Mouse (Mus musculus): Measurements from ENCODE around the gene Slc10a7.

The Slc10a7 gene

DNA sequence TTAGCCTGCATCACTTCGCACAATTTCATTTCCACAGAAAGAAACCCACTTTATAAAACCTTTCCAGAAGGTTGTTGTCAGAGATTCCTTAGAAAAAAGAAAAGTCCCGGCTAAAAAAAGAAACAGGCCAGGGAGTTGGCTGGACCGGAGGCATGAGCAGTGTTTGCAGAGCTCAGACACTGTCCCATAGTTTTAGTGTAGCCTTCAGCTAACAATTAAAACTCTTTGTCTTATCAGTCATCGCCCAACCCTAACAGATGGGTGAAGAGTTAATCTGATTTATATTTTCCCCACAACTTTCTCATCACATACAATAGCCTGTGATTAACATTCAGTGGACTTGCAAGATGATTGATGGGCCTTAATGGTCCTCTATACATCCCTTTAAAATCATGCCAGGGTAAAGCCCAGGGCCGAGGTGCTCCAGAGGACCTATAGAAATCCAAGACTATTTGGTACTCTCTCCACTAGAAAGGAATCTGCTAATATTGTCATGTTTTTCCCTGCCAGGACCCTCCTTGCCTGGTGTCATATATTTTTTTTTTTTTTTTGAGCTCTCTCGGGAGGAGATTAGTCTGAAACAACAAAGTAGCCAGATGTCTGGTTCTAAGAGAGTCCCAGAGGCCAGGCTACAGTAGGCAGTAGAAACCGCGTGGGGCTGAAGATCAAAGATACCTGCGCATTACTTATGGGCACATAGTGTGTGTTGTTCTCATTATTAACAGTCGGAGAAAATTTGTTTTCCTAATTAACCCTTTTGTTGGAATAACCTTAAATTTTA is 41.0 kb downstream of the Slc10a7 start:
- DNase-seq: no peak

DNA sequence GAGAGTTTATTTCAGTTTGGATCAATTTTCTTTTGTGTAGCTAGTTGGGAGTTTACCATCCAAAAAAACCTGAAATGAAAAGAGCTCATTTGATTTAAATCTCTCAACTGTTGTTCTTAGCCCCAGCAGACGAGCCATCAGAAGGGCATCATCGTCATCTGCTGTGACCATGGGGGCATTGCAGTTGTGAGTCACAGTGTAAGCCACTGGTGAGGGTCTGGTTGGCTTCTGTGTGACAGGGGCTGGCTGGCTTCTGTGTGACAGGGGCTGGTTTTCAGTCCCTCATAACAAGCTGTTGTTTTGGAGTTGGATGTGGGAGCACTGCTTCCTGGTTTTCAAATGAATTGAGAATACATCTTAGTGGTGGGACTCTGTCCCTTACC is 41.6 kb downstream of the Slc10a7 start:
- DNase-seq: no peak

DNA sequence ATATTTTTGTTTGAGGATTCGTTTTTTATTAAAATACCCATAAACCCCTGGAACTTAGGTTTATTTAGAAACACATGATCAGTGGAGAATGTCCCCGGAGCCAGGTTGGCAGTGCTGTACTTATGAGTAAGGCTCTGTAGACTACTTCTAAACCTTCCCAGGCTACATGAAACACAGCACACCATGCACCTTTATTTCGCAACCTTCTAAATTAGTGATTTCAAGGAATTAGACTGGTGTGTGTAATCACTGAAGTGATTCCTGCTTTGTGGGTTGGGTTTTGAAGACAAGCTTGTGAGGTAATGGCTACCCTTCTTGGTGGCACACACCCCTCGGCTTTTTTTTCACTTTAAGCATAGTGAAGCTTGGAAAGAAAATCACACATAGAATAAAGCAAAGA is 46.7 kb downstream of the Slc10a7 start:
- DNase-seq: no peak

DNA sequence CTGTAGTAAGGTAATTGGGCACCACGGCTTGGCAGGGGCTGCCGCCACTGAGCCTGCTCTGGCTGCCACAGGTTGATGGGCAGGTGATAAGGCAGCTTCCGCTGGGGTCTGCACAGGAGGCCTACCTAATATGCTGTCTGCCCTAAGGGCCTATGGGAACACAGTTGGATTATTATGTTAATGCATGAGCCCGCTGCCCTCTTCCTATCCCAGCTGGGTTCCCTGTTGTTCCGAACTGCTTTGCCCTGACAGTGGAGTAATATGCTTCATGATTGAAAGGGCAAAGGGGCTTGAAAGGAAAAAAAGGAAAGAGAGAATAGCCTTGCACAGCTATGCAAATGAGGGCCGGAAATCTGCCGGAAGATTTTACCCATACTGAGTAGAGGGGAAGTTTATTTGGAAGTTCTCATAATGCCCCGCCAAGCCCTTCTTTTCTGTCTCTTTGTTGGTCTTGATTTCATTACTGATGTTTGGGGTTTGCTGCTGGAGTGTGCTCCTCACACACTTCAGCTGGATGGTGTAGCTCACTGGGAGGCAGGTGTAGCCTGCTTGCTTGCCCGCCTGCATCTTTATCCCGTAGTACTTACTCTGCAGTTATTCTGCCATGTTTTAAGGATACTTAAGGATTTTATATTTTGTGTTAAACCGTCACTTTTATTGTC is 47.8 kb downstream of the Slc10a7 start:
- no peak for DNase-seq

- DNase-seq: no peak
These were observed 52.5 kb downstream of the Slc10a7 start for GRCm38 (mm10) chr8:78561620-78562019.

DNA sequence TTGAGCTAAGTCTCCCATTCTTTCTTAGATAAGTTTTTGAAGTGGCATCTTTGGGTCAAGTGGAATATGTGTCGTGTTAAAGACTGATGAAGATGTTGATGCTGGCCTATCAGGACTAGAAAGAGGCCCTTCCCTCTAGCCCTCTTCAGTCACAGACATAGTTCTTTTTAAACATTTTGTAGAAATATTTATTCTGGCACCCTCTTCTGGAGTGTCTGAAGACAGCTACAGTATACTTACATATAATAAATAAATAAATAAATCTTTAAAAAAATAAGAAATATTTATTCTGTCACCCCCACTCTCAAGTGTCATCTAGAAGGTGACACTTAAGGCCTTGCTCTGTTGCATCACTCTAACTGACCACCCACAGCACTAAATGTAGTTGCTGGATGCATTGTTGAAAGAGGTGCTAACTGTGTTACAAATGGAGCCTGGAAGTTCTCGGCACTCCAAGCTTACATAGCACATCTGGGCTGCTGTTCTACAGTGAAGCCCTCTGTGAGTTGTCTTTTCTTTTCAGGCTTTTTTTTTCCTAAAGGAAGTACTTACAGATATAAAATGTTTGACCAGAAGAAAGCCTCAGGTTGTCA is 54.4 kb downstream of the Slc10a7 start:
- no peak for DNase-seq

GRCm38 (mm10) chr8:78564200-78564599 is 55.1 kb downstream of the Slc10a7 start:
- no peak for DNase-seq

DNA sequence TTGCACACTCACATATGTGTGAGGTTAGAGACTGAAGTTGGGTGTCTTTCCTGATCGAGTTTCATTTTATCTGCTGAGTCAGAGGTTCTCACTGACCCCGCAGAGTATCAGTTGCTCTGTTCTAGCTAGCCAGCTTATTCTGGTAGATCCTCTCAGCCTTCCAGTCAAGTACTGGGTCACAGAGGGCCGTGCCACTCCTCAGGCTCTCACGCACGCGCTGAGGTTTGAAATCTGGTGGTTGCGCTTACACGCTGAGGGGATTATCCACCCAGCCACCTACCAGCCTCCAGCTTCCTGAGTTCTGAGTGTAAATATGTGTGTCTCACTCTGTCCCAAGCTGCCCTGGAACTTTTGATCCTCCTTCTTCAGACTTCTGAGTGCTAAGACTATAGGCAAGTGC is 59.0 kb downstream of the Slc10a7 start:
- no peak for DNase-seq

- no peak for DNase-seq
These were observed 62.4 kb downstream of the Slc10a7 start for GRCm38 (mm10) chr8:78571528-78571927.

- DNase-seq: no peak
These were observed 65.1 kb downstream of the Slc10a7 start for GRCm38 (mm10) chr8:78574207-78574606.

GRCm38 (mm10) chr8:78577569-78577968 is 68.4 kb downstream of the Slc10a7 start:
- no peak for DNase-seq

DNA sequence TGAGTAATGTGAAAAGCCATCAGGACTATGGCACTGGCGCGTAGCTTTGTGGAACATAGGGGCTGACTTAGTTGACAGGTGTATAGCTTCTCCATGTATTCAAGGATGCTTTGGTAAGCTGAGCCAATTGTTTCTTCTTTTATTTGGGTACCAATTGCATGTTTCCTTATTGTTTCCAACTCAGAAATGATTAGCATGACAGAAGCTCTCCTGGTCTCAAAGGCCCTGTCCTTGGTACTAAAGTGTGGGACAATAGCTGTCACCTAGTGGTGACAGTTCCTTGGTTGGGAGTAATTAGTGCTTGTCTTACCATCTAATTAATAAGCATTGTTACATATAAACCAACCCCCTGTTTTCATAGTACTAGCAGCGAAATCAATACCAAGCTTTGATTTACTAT is 68.9 kb downstream of the Slc10a7 start:
- no peak for DNase-seq

DNA sequence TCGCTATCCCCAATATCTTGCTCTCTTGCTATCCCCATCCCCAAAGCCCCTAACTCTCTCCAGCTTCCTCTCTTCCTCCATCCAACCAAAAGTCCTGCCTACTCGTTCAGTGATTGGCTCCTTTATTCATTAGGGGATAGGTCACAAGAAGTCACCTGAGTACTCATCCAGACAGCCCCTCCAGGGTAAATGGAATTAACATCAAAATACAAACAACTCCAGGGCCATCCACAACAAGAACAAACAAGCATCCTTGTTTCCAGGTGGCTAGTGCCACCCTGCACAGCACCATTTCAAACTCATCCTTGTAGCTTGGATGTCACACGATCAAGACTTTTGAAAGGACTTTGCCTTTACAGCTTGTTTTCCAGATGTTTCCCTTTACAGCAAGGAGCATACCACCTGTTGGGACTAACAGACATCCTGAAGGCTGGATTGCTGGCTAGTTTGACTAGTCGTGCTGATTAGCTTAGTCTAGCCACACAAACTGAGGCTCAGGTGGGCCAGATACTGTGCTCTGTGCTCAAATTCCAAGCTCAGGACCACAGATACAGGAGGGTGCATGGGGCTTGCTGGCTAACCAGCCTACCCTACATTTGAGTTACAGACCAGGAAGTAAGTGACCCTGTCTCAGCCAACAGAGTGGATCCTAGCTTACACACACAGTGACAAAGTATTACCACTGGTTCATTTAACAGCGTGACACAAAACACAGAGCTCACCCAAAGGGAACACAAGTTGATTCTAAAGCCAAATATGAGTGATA is 75.0 kb downstream of the Slc10a7 start:
- DNase-seq: no peak

- DNase-seq: no peak
These were observed 75.7 kb downstream of the Slc10a7 start for GRCm38 (mm10) chr8:78584863-78585262.

DNA sequence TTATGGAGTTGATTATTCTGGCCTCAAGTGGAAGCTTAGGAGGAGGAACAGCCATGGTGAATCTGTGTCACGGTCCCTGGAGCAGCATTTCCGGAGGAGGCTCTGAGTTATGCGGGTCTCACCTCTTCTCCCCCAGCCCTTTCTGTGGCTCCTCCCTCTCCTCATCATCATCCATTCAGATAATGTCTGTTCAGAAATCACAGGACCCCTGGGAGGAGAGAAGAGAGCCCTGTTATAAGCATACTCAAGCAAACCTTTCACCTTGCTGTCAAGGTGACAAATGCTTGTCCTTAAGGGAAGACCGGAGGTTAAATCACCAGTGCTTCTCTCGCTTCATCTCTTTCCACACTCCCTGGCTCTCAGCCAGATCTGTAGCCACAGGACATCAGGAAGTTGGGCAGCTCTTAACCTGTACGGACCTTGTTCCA is 86.3 kb downstream of the Slc10a7 start:
- no peak for DNase-seq

DNA sequence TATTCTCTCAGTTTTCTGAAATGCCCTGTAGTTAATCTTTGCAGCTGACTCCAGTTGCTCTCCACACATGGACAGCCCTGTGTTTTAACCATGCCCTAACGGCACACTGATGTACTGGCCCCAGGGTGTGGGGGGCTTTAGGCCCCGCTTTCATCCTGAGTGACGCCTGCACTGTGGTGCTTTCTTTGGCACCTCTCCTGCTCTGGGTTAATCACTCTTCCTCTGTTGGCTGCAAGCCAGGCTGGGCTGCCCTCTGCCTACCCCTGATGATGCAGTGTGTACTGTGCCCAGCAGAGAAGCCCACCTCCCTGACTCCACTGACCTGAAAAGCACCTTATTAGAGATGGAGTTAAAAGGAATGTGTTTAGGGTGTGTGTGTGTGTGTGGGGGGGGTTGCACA is 89.1 kb downstream of the Slc10a7 start:
- DNase-seq: no peak

DNA sequence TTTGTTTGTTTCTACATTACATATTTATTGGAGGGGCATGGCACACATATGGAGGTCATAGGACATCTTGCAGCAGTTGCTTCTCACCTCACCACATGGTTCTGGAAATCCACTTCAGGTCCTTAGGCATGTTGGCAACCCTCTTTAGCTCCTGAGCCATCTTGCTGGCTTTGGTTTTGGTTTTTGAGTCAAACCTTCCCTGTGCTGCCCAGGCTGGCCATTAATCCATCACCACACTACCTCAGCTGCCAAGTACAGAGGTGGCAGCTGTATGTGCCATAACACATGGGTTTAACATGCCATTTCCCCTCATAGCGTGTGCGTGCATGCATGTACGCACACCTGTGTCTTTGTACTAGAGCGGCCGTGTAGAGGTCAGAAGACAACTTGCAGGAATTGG is 93.9 kb downstream of the Slc10a7 start:
- no peak for DNase-seq

DNA sequence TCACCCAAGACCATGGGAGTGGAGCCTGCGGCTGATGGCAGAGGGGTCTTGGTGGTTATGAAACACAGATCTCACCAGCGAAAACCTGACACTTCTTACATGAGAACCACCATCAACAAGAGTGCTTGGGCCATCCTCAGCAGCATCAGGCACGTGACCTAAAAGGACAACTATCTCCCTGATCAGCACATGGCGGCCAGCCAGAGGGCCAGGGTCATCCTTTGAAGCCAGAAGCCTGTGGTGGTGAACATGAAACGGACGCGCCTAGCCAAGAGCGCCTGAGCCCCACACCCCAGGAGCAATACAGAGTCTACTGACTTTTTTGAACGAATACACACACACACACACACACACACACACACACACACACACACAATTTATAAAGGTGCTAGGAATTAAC is 95.3 kb downstream of the Slc10a7 start:
- DNase-seq: no peak

DNA sequence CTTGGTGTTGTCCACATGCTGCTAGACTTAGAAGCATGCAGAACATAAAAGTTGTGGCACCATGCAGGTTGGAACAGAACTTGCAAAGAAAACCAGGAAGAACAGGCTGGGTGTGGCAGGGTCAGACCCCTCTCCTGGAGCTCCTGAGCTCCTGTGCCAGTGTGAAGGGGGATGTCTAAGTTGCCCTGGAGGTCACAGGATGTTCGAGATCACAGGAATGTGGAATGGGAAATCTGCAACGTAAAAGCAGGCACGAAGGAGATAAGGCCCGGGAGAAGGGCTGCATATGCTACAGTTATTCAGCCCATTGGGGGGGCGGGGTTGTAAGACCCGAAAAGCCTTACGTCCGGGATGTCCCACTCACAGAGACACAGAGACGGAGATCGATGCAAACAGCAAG is 100.2 kb downstream of the Slc10a7 start:
- no peak for DNase-seq

DNA sequence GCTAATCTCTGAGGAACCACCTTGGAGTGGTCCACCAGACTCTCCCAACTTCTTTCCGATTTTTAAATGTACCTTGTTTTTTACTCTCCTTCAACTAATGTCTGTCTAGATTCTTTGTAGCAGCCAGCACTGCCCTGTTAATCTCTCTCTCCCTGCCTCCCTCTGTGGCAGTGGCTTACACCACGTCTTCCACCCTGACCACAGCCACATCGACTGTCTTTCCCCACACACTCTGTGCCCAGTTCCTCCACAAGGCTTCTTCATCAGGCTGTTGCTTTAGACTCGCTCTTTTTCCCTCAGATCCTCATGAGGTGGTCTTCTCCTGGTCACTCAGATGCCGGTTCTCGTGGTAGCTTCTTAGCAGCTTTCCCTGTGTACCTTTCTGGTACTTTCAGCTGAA is 101.9 kb downstream of the Slc10a7 start:
- no peak for DNase-seq

DNA sequence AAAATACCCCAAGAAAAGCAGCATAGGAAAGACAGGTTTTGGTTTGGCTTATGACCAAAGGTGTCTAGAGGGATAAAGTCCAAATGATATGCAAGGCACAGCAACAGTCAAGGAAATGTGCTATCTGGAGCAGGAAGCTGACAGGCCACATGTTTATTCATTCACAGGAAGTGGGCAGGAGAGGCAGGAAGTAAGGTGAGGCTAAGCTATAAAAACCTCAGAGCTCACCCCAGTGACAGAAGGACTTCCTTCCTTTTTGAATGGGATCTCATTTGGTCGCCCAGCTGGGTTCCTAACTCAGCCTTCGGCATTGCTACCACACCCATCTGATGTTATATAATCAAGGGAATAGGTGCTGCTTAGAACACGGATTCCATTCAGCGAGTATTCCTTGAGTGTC is 113.2 kb downstream of the Slc10a7 start:
- DNase-seq: peak; percentile 32

GRCm38 (mm10) chr8:78623972-78624371 is 114.8 kb downstream of the Slc10a7 start:
- DNase-seq: no peak

GRCm38 (mm10) chr8:78624738-78625442 is 115.7 kb downstream of the Slc10a7 start:
- no peak for DNase-seq

All from thymus, postnatal 14 days (tissue).